Mouse (Mus musculus): ENCODE measurements around the gene Mpp1. TPM values are rescaled to one million over a fixed set of nuclear protein-coding genes. Genes with fewer than 3 reads are reported as not detected.

Mpp1 gene
- polyA plus RNA-seq, 1 experiment from 2014 or later, result 20.6 TPM

GRCm38 (mm10) chrX:75126893-75127292, 3.9 kb downstream of the Mpp1 start:
- Histone ChIP-seq H3K27ac (no peak overlapping the region), H3K36me3 (replicated peaks) (no peaks in the 10 kb centered on the region), H3K9ac (no peak overlapping the region), H3K9me3 (no peaks in the 10 kb centered on the region), H3K27me3 (replicated peaks) (no peaks in the 10 kb centered on the region), H3K4me3 (no peak overlapping the region), H3K4me1 (no peaks in the 10 kb centered on the region), H3K4me2 (no peak overlapping the region)
- no peak for ATAC-seq (replicated peaks)

GRCm38 (mm10) chrX:75125606-75126005, 5.2 kb downstream of the Mpp1 start:
- Histone ChIP-seq H3K27ac (no peak overlapping the region), H3K4me1 (no peaks in the 10 kb centered on the region), H3K36me3 (replicated peaks) (no peaks in the 10 kb centered on the region), H3K9ac (no peak overlapping the region), H3K27me3 (replicated peaks) (no peaks in the 10 kb centered on the region), H3K9me3 (no peaks in the 10 kb centered on the region), H3K4me3 (no peak overlapping the region), H3K4me2 (no peak overlapping the region)
- ATAC-seq (replicated peaks), result no peak
- WGBS, result 87% methylated on average over 3 of the region's 3 CpGs

GRCm38 (mm10) chrX:75115550-75115949, 15.3 kb downstream of the Mpp1 start:
- Histone ChIP-seq H3K4me2 (no peak overlapping the region), H3K27ac (no peak overlapping the region), H3K36me3 (replicated peaks) (no peaks in the 10 kb centered on the region), H3K4me1 (no peaks in the 10 kb centered on the region), H3K9me3 (no peaks in the 10 kb centered on the region), H3K9ac (no peak overlapping the region), H3K4me3 (no peak overlapping the region), H3K27me3 (replicated peaks) (no peaks in the 10 kb centered on the region)
- ATAC-seq (replicated peaks), result no peak

- Histone ChIP-seq H3K4me1 (no peaks in the 10 kb centered on the region; the same call in 1 of the 2 replicates), H3K9me3 (no peaks in the 10 kb centered on the region), H3K27me3 (replicated peaks) (no peaks in the 10 kb centered on the region), H3K4me3 (no peak overlapping the region), H3K27ac (no peak overlapping the region), H3K4me2 (no peak overlapping the region), H3K9ac (no peak overlapping the region), H3K36me3 (replicated peaks) (peaks cover 12% of the 10 kb centered on the region; the same call in 1 of the 2 replicates)
- ATAC-seq (replicated peaks), result no peak
- WGBS, result 90% methylated on average over 6 of the region's 6 CpGs
Observed at GRCm38 (mm10) chrX:75102293-75102692, 28.5 kb downstream of the Mpp1 start.

- Histone ChIP-seq H3K9me3 (no peaks in the 10 kb centered on the region), H3K27me3 (replicated peaks) (no peaks in the 10 kb centered on the region), H3K4me3 (no peak overlapping the region), H3K9ac (no peak overlapping the region), H3K36me3 (replicated peaks) (0 out of 2 replicates have a peak, but pooled peaks cover 3% of the 10 kb centered on the region), H3K4me1 (no peaks in the 10 kb centered on the region; the same call in 1 of the 2 replicates), H3K4me2 (no peak overlapping the region), H3K27ac (no peak overlapping the region)
- no peak for ATAC-seq (replicated peaks)
- WGBS, result 94% methylated on average over 8 of the region's 8 CpGs
Observed at GRCm38 (mm10) chrX:75098799-75099198, 32.0 kb downstream of the Mpp1 start.

- H3K9me3 ChIP-seq, result no peaks in the 10 kb centered on the region
- peak overlapping the region; percentile 47 for H3K9ac ChIP-seq
- peak; percentile 25 for ATAC-seq (replicated peaks)
- H3K4me3 ChIP-seq, result peak overlapping the region; percentile 54
- 16% methylated on average over 23 of the region's 23 CpGs for WGBS
- peak overlapping the region; percentile 72 for H3K27ac ChIP-seq
- no peaks in the 10 kb centered on the region; the same call in 1 of the 2 replicates for H3K4me1 ChIP-seq
- H3K36me3 ChIP-seq (replicated peaks), result no peaks in the 10 kb centered on the region
- peak overlapping the region; percentile 56 for H3K4me2 ChIP-seq
- H3K27me3 ChIP-seq (replicated peaks), result no peaks in the 10 kb centered on the region
Observed at GRCm38 (mm10) chrX:75096163-75096770, 34.5 kb downstream of the Mpp1 start.

- Histone ChIP-seq H3K4me2 (peak within 1 kb of the TSS; percentile 56), H3K9me3 (no peaks in the 10 kb centered on the region), H3K27ac (peak within 1 kb of the TSS; percentile 72), H3K27me3 (replicated peaks) (no peaks in the 10 kb centered on the region), H3K4me1 (no peaks in the 10 kb centered on the region; the same call in 1 of the 2 replicates), H3K9ac (peak within 1 kb of the TSS; percentile 47), H3K4me3 (peak within 1 kb of the TSS; percentile 54), H3K36me3 (replicated peaks) (no peaks in the 10 kb centered on the region)
- ATAC-seq (replicated peaks), result peak; percentile 100
- 26% methylated on average over 29 of the region's 29 CpGs for WGBS
Observed at GRCm38 (mm10) chrX:75095369-75096162, 35.2 kb downstream of the Mpp1 start, which contains the start of gene Dkc1. Dkc1 (plus strand) TSS chrX:75095854.

GRCm38 (mm10) chrX:75085654-75086053, 45.2 kb downstream of the Mpp1 start:
- 0 out of 2 replicates have a peak overlapping the region, but pooled peaks have one; percentile 57 for H3K4me2 ChIP-seq
- H3K4me1 ChIP-seq, result no peaks in the 10 kb centered on the region
- H3K4me3 ChIP-seq, result no peak overlapping the region
- 39% methylated on average over 1 of the region's 1 CpGs for WGBS
- peak; percentile 29 for ATAC-seq (replicated peaks)
- H3K27ac ChIP-seq, result no peak overlapping the region
- H3K27me3 ChIP-seq (replicated peaks), result no peaks in the 10 kb centered on the region
- H3K9ac ChIP-seq, result no peak overlapping the region
- no peaks in the 10 kb centered on the region for H3K9me3 ChIP-seq
- H3K36me3 ChIP-seq (replicated peaks), result no peaks in the 10 kb centered on the region

- peak within 1 kb of the TSS; percentile 49 for H3K27ac ChIP-seq
- no peaks in the 10 kb centered on the region for H3K4me1 ChIP-seq
- 17% methylated on average over 9 of the region's 17 CpGs for WGBS
- peak within 1 kb of the TSS; percentile 50 for H3K4me3 ChIP-seq
- H3K36me3 ChIP-seq (replicated peaks), result no peaks in the 10 kb centered on the region
- H3K9ac ChIP-seq, result peak within 1 kb of the TSS; percentile 48
- no peaks in the 10 kb centered on the region for H3K27me3 ChIP-seq (replicated peaks)
- H3K4me2 ChIP-seq, result peak within 1 kb of the TSS; percentile 57
- no peaks in the 10 kb centered on the region for H3K9me3 ChIP-seq
- peak; percentile 97 for ATAC-seq (replicated peaks)
Observed at GRCm38 (mm10) chrX:75084774-75085508, 45.9 kb downstream of the Mpp1 start, which contains the start of gene Gab3. Gab3 (minus strand) TSS chrX:75085458.

- Histone ChIP-seq H3K4me1 (no peaks in the 10 kb centered on the region), H3K36me3 (replicated peaks) (no peaks in the 10 kb centered on the region), H3K9ac (peak overlapping the region; percentile 48), H3K4me2 (peak overlapping the region; percentile 57), H3K9me3 (no peaks in the 10 kb centered on the region), H3K4me3 (peak overlapping the region; percentile 50), H3K27ac (peak overlapping the region; percentile 49), H3K27me3 (replicated peaks) (no peaks in the 10 kb centered on the region)
- ATAC-seq (replicated peaks), result peak; percentile 93
- WGBS, result 30% methylated on average over 26 of the region's 26 CpGs
Observed at GRCm38 (mm10) chrX:75083982-75084773, 46.6 kb downstream of the Mpp1 start.

GRCm38 (mm10) chrX:75082351-75082750, 48.5 kb downstream of the Mpp1 start:
- no peak overlapping the region for H3K4me2 ChIP-seq
- no peaks in the 10 kb centered on the region for H3K9me3 ChIP-seq
- no peak overlapping the region for H3K27ac ChIP-seq
- H3K27me3 ChIP-seq (replicated peaks), result no peaks in the 10 kb centered on the region
- no peak overlapping the region for H3K4me3 ChIP-seq
- no peaks in the 10 kb centered on the region for H3K4me1 ChIP-seq
- WGBS, result 59% methylated on average over 2 of the region's 2 CpGs
- H3K36me3 ChIP-seq (replicated peaks), result no peaks in the 10 kb centered on the region
- ATAC-seq (replicated peaks), result no peak
- no peak overlapping the region for H3K9ac ChIP-seq
